Mouse (Mus musculus) hindbrain, postnatal 0 days (tissue): ENCODE results near the gene Pofut1. TPM values are rescaled to one million over a fixed set of nuclear protein-coding genes. Genes with fewer than 3 reads are reported as not detected.

ENCODE experiments used
- ATAC-seq: fragments of 200-750 bp; cut with Nextera tagmentation; 2 replicates; pipeline ENCODE4 v1.8.0; 2017; ENCODE audit warnings: mild to moderate bottlenecking, moderate TSS enrichment, moderate library complexity
- DNase-seq: peaks from one replicate; pipeline ENCODE4 v3.0.0-alpha.2; 2015; ENCODE audit warnings: low spot score
- H3K27ac ChIP-seq: fragments of 300-500 bp; sonication (generic); 2 replicates; pipeline ENCODE4 v1.5.1; 2014; ENCODE audit warnings: mild to moderate bottlenecking
- H3K27me3 ChIP-seq: fragments of 300-500 bp; sonication (generic); 2 replicates; pipeline ENCODE4 v1.6.1; 2014; ENCODE audit warnings: low read length, mixed read lengths; ENCODE audit not compliant: insufficient read depth
- H3K36me3 ChIP-seq: fragments of 300-500 bp; sonication (generic); 2 replicates; pipeline ENCODE4 v1.6.1; 2014; ENCODE audit warnings: low read length, mixed read lengths; ENCODE audit not compliant: insufficient read depth
- H3K4me1 ChIP-seq: fragments of 300-500 bp; sonication (generic); 2 replicates; pipeline ENCODE4 v1.6.1; 2014; ENCODE audit warnings: antibody characterized with exemption, low read length, mixed read lengths; ENCODE audit not compliant: insufficient read depth
- H3K4me2 ChIP-seq: fragments of 300-500 bp; sonication (generic); 2 replicates; pipeline ENCODE4 v1.6.1; 2014; ENCODE audit warnings: low read depth, mild to moderate bottlenecking, low read length, moderate library complexity, mixed read lengths
- H3K4me3 ChIP-seq: fragments of 300-500 bp; sonication (generic); 2 replicates; pipeline ENCODE4 v1.5.1; 2014; ENCODE audit warnings: low read length
- H3K9ac ChIP-seq: fragments of 300-500 bp; sonication (generic); replicated peaks from 2 replicates; pipeline ENCODE4 v1.6.1; 2014; ENCODE audit warnings: mild to moderate bottlenecking, low read length, moderate library complexity, mixed read lengths
- H3K9me3 ChIP-seq: fragments of 300-500 bp; sonication (generic); 2 replicates; pipeline ENCODE4 v1.6.1; 2016; ENCODE audit warnings: low read length, mixed read lengths
- CTCF ChIP-seq: IDR thresholded peaks from 2 replicates; pipeline ENCODE4 v1.5.1; 2016; ENCODE audit warnings: antibody characterized with exemption, control low read depth, low read depth
- WGBS: fragments of 180-500 bp; shearing (Covaris S2); extraction: QIAGEN DNeasy Blood & Tissue Kit; methylation state at CpG from one replicate; pipeline ENCODE4 v1.1.7; 2014; 5-methylcytosine and 5-hydroxymethylcytosine counted together
- polyA plus RNA-seq: library from polyadenylated mRNA; unstranded; fragments of >200 nt; fragmentation: Nextera tagmentation; extraction: Ambion mirVana; gene quantifications from 2 replicates; pipeline ENCODE4 v1.2.1, GENCODE M21; 2015
- total RNA-seq: library from RNA; depleted of rRNA; stranded (reverse); fragments of >200 nt; gene quantifications from 2 replicates; pipeline ENCODE4 v1.2.3, GENCODE M21; 2014

The Pofut1 gene
- total and polyA plus RNA-seq, 2 experiments from 2014 or later, result 4.8 to 23.6 TPM

DNA sequence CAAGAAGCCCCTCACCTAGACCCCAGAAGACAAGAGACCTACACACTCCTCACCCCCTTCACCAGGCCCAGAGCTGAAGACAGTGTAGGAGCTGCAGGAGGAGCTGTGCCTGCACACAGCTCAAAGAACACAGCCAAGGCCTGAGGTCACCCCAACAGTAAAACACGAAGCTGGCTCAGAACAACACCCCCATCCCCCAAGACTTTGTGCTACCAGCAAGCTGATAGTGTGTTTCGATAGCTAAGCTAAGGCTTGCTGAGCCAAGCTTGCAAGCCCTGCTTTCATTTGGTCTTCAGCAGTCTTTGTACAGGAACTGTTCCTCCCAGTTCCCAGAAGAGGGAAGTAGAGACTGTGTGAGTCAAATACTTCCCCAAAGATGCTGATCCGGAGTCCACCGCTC, 57.5 kb downstream of the Pofut1 start:
- TF ChIP-seq CTCF, result no peak
- DNase-seq, result peak; percentile 23
- Histone ChIP-seq H3K36me3 (no peaks in the 10 kb centered on the region), H3K4me3 (no peak overlapping the region), H3K9me3 (no peaks in the 10 kb centered on the region), H3K27me3 (no peaks in the 10 kb centered on the region), H3K4me1 (no peaks in the 10 kb centered on the region), H3K9ac (no peak overlapping the region; the same call in 1 of the 2 replicates), H3K4me2 (no peak overlapping the region), H3K27ac (peak overlapping the region; percentile 36; the same call in 1 of the 2 replicates)
- peak; percentile 36; the same call in 1 of the 2 replicates for ATAC-seq
- WGBS, result 73% methylated on average over 4 of the region's 4 CpGs

GRCm38 (mm10) chr2:153301123-153301522, 59.8 kb downstream of the Pofut1 start:
- Histone ChIP-seq H3K4me3 (no peak overlapping the region), H3K9ac (no peak overlapping the region), H3K27ac (no peak overlapping the region), H3K9me3 (no peaks in the 10 kb centered on the region), H3K27me3 (no peaks in the 10 kb centered on the region), H3K4me2 (no peak overlapping the region), H3K36me3 (no peaks in the 10 kb centered on the region), H3K4me1 (no peaks in the 10 kb centered on the region)
- no peak for DNase-seq
- WGBS, result 92% methylated on average over 5 of the region's 5 CpGs
- no peak for TF ChIP-seq CTCF
- no peak for ATAC-seq

GRCm38 (mm10) chr2:153305240-153305639, 63.9 kb downstream of the Pofut1 start:
- H3K4me2 ChIP-seq, result no peak overlapping the region
- H3K27me3 ChIP-seq, result no peaks in the 10 kb centered on the region
- no peak for TF ChIP-seq CTCF
- H3K4me3 ChIP-seq, result no peak overlapping the region
- no peaks in the 10 kb centered on the region; the same call in 1 of the 2 replicates for H3K4me1 ChIP-seq
- H3K36me3 ChIP-seq, result no peaks in the 10 kb centered on the region
- peak overlapping the region; percentile 34; the same call in 1 of the 2 replicates for H3K27ac ChIP-seq
- ATAC-seq, result no peak
- no peak for DNase-seq
- WGBS, result 71% methylated on average over 6 of the region's 6 CpGs
- H3K9ac ChIP-seq, result no peak overlapping the region
- H3K9me3 ChIP-seq, result no peaks in the 10 kb centered on the region

GRCm38 (mm10) chr2:153308586-153308985, 67.3 kb downstream of the Pofut1 start:
- Histone ChIP-seq H3K4me3 (no peak overlapping the region), H3K27me3 (no peaks in the 10 kb centered on the region), H3K9ac (no peak overlapping the region), H3K36me3 (no peaks in the 10 kb centered on the region), H3K9me3 (no peaks in the 10 kb centered on the region), H3K4me1 (no peaks in the 10 kb centered on the region; the same call in 1 of the 2 replicates), H3K4me2 (no peak overlapping the region), H3K27ac (no peak overlapping the region; the same call in 1 of the 2 replicates)
- DNase-seq, result no peak
- TF ChIP-seq CTCF, result no peak
- WGBS, result 60% methylated on average over 7 of the region's 7 CpGs
- ATAC-seq, result no peak

DNA sequence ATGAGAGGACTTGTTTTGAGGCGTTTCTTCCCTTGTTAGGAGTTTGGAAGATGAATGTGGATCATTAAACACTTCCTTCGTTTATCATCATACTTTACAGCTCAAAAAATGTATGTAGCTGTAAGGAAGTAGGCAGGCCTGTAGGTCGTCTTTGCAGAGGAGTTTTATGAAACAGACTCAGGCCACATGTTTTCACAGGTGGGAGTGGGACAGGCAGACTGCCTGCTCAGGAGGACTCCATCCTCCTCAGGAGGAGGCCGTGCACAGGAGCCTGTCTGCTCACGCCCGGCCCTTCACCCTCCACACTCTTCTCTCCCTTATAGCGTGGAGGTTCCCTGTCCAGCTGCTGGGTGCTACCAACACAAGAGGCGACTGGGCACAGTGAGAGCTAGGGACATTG, 67.8 kb downstream of the Pofut1 start:
- Histone ChIP-seq H3K4me3 (no peak overlapping the region), H3K27me3 (no peaks in the 10 kb centered on the region), H3K9ac (no peak overlapping the region), H3K9me3 (no peaks in the 10 kb centered on the region), H3K4me1 (no peaks in the 10 kb centered on the region; the same call in 1 of the 2 replicates), H3K36me3 (no peaks in the 10 kb centered on the region), H3K4me2 (no peak overlapping the region), H3K27ac (no peak overlapping the region; the same call in 1 of the 2 replicates)
- WGBS, result 79% methylated on average over 8 of the region's 8 CpGs
- TF ChIP-seq CTCF, result no peak
- ATAC-seq, result 0 out of 2 replicates have a peak, but pooled peaks have one; percentile 15
- no peak for DNase-seq

DNA sequence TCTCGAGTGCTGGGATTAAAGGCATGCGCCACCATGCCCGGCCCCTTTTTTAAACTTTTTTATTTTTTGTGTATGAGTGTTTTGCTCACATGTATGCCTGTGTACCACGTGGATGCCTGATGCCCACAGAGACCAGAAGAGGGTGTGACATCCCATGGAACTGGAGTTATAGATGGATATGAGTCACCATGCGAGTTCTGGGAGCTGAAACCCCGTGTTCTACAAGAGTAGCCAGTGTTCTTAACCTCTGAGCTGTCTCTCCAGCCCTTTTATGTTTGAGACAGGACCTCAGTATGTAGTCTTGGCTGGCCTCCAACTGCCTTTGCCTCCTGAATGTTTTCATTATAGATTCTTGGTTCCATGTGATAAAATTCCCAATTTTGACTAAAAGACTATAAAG, 68.9 kb downstream of the Pofut1 start:
- H3K27me3 ChIP-seq, result no peaks in the 10 kb centered on the region
- DNase-seq, result peak; percentile 28
- WGBS, result 71% methylated on average over 6 of the region's 6 CpGs

DNA sequence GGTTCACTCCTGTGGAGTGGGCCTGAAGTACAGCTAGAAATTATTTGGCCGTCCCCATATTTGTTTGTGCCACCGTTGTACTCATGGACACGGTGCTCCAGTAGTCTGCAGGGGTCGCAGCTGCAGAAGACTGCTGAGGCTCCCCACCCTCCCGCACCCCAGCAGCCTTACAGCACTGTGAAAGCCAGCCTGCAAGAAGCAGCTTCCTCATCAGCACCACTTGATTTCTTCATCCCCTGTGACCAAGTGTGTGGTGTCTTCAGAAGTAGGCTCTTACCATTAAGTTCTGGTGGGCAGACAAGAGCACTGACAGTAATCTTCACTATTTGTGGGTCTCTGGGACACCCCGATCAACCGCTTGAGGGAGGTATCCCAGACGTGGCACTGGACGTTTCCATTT, 71.6 kb downstream of the Pofut1 start:
- H3K4me1 ChIP-seq, result no peaks in the 10 kb centered on the region; the same call in 1 of the 2 replicates
- ATAC-seq (no peak), DNase-seq (no peak)
- H3K27ac ChIP-seq, result no peak overlapping the region
- no peak overlapping the region for H3K9ac ChIP-seq
- no peaks in the 10 kb centered on the region for H3K27me3 ChIP-seq
- H3K4me2 ChIP-seq, result no peak overlapping the region
- H3K4me3 ChIP-seq, result no peak overlapping the region
- no peaks in the 10 kb centered on the region for H3K9me3 ChIP-seq
- H3K36me3 ChIP-seq, result peaks cover 12% of the 10 kb centered on the region; the same call in 1 of the 2 replicates
- 88% methylated on average over 9 of the region's 9 CpGs for WGBS
- no peak for TF ChIP-seq CTCF

More for the DNA sequence above, 68.9 kb downstream of the Pofut1 start:
- H3K4me3 ChIP-seq, result no peak overlapping the region
- TF ChIP-seq CTCF, result no peak
- H3K4me2 ChIP-seq, result no peak overlapping the region
- no peak overlapping the region for H3K9ac ChIP-seq
- no peak overlapping the region for H3K27ac ChIP-seq
- ATAC-seq, result no peak
- H3K36me3 ChIP-seq, result no peaks in the 10 kb centered on the region
- H3K4me1 ChIP-seq, result no peaks in the 10 kb centered on the region; the same call in 1 of the 2 replicates
- H3K9me3 ChIP-seq, result no peaks in the 10 kb centered on the region
